Mouse (Mus musculus) neural tube, embryonic 13.5 days (tissue): ENCODE results near the gene Myef2. TPM values are rescaled to one million over a fixed set of nuclear protein-coding genes. Genes with fewer than 3 reads are reported as not detected.

Experiments
- ATAC-seq: fragments of 200-750 bp; cut with Nextera tagmentation; 2 replicates; pipeline ENCODE4 v1.8.0; 2017; ENCODE audit warnings: low read depth, mild to moderate bottlenecking, moderate TSS enrichment, moderate library complexity
- H3K27ac ChIP-seq: fragments of 300-500 bp; sonication (generic); replicated peaks from 2 replicates; pipeline ENCODE4 v1.5.1; 2015; ENCODE audit warnings: moderate library complexity, mild to moderate bottlenecking, inconsistent platforms
- H3K27me3 ChIP-seq: fragments of 300-500 bp; sonication (generic); 2 replicates; pipeline ENCODE4 v1.6.1; 2015; ENCODE audit warnings: mild to moderate bottlenecking, inconsistent platforms
- H3K36me3 ChIP-seq: fragments of 300-500 bp; sonication (generic); 2 replicates; pipeline ENCODE4 v1.6.1; 2015; ENCODE audit warnings: mild to moderate bottlenecking, inconsistent platforms
- H3K4me1 ChIP-seq: fragments of 300-500 bp; sonication (generic); replicated peaks from 2 replicates; pipeline ENCODE4 v1.6.1; 2015; ENCODE audit warnings: inconsistent platforms
- H3K4me2 ChIP-seq: fragments of 300-500 bp; sonication (generic); 2 replicates; pipeline ENCODE4 v1.6.1; 2015; ENCODE audit warnings: inconsistent platforms, mild to moderate bottlenecking, moderate library complexity
- H3K4me3 ChIP-seq: fragments of 300-500 bp; sonication (generic); 2 replicates; pipeline ENCODE4 v1.5.1; 2015; ENCODE audit warnings: mild to moderate bottlenecking, inconsistent platforms
- H3K9ac ChIP-seq: fragments of 300-500 bp; sonication (generic); 2 replicates; pipeline ENCODE4 v1.6.1; 2015; ENCODE audit warnings: moderate library complexity, mild to moderate bottlenecking, inconsistent platforms
- H3K9me3 ChIP-seq: fragments of 300-500 bp; sonication (generic); 2 replicates; pipeline ENCODE4 v1.6.1; 2016; ENCODE audit warnings: inconsistent platforms
- WGBS: fragments of 180-500 bp; shearing (Covaris S2); methylation state at CpG from one replicate; pipeline ENCODE4 v1.1.7; 2015; 5-methylcytosine and 5-hydroxymethylcytosine counted together
- polyA plus RNA-seq: library from polyadenylated mRNA; unstranded; fragments of >200 nt; fragmentation: Nextera tagmentation; extraction: Ambion mirVana; gene quantifications from 2 replicates; pipeline ENCODE4 v1.2.1, GENCODE M21; 2015

Myef2 gene
- polyA plus RNA-seq, 1 experiment from 2014 or later, result 245 TPM

DNA sequence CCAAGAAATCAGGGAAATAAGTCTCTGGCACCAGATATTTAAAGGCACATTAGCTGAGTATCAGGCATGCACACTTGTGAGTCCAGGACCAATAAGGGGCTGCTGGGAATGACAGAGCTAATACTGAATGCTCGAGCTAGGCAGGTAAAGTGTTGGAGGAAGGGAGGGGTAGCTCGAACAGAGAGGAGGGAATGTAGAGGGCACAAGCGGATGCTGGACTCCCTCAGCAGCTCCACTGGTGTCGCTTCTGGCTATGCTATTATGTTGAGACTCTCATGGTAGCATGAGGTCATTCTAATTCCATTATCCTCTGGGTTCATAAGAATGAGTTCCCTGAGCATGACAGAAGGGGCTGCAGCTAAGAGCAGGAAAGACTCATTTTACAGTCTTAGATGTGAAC is 60.5 kb downstream of the Myef2 start:
- Histone ChIP-seq H3K27ac (no peak overlapping the region), H3K9ac (no peak overlapping the region), H3K9me3 (no peaks in the 10 kb centered on the region), H3K4me1 (no peaks in the 10 kb centered on the region), H3K4me3 (no peak overlapping the region), H3K27me3 (no peaks in the 10 kb centered on the region), H3K36me3 (no peaks in the 10 kb centered on the region), H3K4me2 (no peak overlapping the region)
- 58% methylated on average over 4 of the region's 4 CpGs for WGBS
- no peak for ATAC-seq

DNA sequence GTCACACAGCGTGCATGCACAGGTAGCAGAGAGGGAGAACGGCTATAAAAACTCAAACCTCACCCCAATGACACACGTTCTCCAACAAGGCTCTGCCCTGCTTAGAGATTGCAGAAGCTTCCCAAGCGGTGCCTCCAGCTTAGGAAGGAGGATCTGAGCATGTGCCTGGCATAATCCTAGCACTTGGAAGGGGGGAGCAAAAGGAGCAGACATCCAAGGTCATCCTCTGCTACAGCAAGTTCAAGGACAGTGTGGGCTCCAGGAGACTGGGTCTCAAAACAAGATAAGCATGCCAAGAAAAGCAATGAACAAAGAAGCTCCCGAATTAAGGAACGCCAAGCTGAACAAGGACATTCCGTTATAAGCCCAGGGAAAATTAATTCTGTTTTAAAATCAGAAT is 62.0 kb downstream of the Myef2 start:
- ATAC-seq, result no peak
- Histone ChIP-seq H3K4me2 (no peak overlapping the region), H3K27ac (no peak overlapping the region), H3K27me3 (no peaks in the 10 kb centered on the region), H3K4me3 (no peak overlapping the region), H3K36me3 (no peaks in the 10 kb centered on the region), H3K9ac (no peak overlapping the region), H3K4me1 (peaks cover 6% of the 10 kb centered on the region), H3K9me3 (no peaks in the 10 kb centered on the region)
- 89% methylated on average over 7 of the region's 7 CpGs for WGBS

DNA sequence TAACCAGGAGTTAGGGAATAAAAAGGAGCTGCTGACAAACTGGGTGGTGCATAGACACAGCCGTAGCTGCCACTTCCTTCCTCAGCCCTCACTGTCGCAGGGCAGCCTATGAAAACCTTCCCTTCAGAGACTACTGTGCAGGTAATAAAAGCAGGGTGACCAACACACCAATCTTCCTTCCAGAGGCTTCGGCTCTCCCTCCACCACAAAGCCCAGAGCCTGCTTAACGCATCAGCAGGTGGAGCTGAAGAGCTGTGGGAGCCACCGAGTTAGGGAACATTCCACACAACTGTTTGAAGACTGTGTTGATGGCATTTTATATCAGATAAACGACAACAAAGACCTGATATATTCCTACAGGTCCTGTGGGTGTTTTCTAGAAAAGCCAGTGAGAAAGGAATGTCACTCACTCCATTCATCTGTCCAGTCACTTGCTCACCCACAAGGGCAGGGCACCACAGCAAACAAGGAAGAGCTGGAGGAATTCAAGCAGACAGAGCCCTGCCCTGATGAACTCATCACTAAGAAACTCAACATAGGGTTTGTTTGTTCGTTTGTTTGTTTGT is 66.1 kb downstream of the Myef2 start:
- 41% methylated on average over 7 of the region's 7 CpGs for WGBS
- H3K27me3 ChIP-seq, result no peaks in the 10 kb centered on the region
- peaks cover 6% of the 10 kb centered on the region for H3K4me1 ChIP-seq
- H3K4me3 ChIP-seq, result no peak overlapping the region
- H3K9me3 ChIP-seq, result no peaks in the 10 kb centered on the region
- no peak overlapping the region for H3K4me2 ChIP-seq
- H3K36me3 ChIP-seq, result no peaks in the 10 kb centered on the region
- peak; percentile 50; the same call in 1 of the 2 replicates for ATAC-seq
- no peak overlapping the region for H3K9ac ChIP-seq
- H3K27ac ChIP-seq, result no peak overlapping the region

DNA sequence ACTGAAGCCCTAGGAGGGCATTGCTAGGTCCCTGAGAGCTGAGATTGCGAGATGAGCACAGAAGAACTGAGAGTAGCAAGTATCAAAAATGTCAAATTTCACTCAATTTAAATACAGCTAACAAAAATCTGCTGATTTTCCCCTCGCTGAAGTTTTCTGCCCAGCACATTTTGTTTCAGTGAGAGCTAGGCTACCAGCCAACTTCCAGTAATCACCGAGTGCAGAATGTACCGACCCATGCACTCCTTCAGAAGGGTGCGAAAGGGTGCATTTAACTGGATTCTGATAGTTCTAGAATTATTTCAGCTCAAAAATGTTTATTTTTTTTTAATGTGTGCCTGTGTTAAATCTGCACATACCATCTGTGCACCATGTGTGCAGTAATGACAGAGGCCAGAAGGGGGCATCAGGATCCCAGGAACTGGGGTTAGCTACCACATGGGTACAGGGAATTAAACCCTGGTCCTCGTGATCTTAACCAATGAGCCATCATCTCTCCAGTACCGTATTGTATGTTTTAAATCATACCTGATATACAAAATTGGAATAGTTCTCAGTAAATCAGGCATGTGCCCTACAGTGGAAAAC is 68.1 kb downstream of the Myef2 start:
- H3K4me3 ChIP-seq, result no peak overlapping the region
- no peaks in the 10 kb centered on the region for H3K9me3 ChIP-seq
- ATAC-seq, result no peak
- H3K27ac ChIP-seq, result no peak overlapping the region
- H3K9ac ChIP-seq, result no peak overlapping the region
- H3K36me3 ChIP-seq, result no peaks in the 10 kb centered on the region
- no peak overlapping the region for H3K4me2 ChIP-seq
- H3K4me1 ChIP-seq, result peaks cover 6% of the 10 kb centered on the region
- 88% methylated on average over 7 of the region's 7 CpGs for WGBS
- H3K27me3 ChIP-seq, result no peaks in the 10 kb centered on the region

Other genes with a start within 250 kb of the Myef2 start
- gene Slc24a5, start 55.5 kb downstream of the Myef2 start, polyA plus RNA-seq, result 4.0 and 6.9 TPM in 2 replicates
- 4.8 and 6.1 TPM in 2 replicates for gene Ctxn2, start 13.0 kb upstream of the Myef2 start, polyA plus RNA-seq
- 0.08 and 0.12 TPM in 2 replicates for gene Slc12a1, start 28.8 kb upstream of the Myef2 start, polyA plus RNA-seq
- 64.7 and 72.2 TPM in 2 replicates for gene Dut, start 123.5 kb upstream of the Myef2 start, polyA plus RNA-seq